Mouse (Mus musculus) lung, postnatal 4 days (tissue): ENCODE measurements around the gene Tspan32.

ENCODE experiments used
- DNase-seq, 2 experiments: peaks; one replicate each; pipeline ENCODE4 v3.0.0; 2021

Tspan32 gene

GRCm38 (mm10) chr7:143055499-143056186 lies 50.8 kb downstream of the Tspan32 start:
- DNase-seq = peak in 1 of 2 experiments; percentile 31

- no peak for DNase-seq
These were observed 52.2 kb downstream of the Tspan32 start for GRCm38 (mm10) chr7:143057023-143057422.

- peak in 1 of 2 experiments; percentile 14 for DNase-seq
These were observed 52.9 kb downstream of the Tspan32 start for GRCm38 (mm10) chr7:143057667-143058220.

- DNase-seq = peak; percentile 61 to 75
These were observed 53.4 kb downstream of the Tspan32 start for GRCm38 (mm10) chr7:143058221-143058697.

GRCm38 (mm10) chr7:143059202-143059870 lies 54.5 kb downstream of the Tspan32 start:
- peak; percentile 33 to 57 for DNase-seq

- peak in 1 of 2 experiments; percentile 12 for DNase-seq
These were observed 57.9 kb downstream of the Tspan32 start for GRCm38 (mm10) chr7:143062704-143063103.

GRCm38 (mm10) chr7:143064226-143064625 lies 59.4 kb downstream of the Tspan32 start:
- DNase-seq = no peak

GRCm38 (mm10) chr7:143065692-143066091 lies 60.8 kb downstream of the Tspan32 start:
- no peak for DNase-seq

- no peak for DNase-seq
These were observed 62.6 kb downstream of the Tspan32 start for GRCm38 (mm10) chr7:143067469-143067868.

- no peak for DNase-seq
These were observed 63.1 kb downstream of the Tspan32 start for GRCm38 (mm10) chr7:143067897-143068296.

- DNase-seq = no peak
These were observed 63.6 kb downstream of the Tspan32 start for GRCm38 (mm10) chr7:143068316-143068881.

- peak; percentile 98 to 99 for DNase-seq
These were observed 64.2 kb downstream of the Tspan32 start, which contains the start of gene Tssc4 for GRCm38 (mm10) chr7:143068882-143069591. Gene Tssc4 (plus strand): TSS chr7:143069249.
